Mouse (Mus musculus): ENCODE measurements at regions not wholly inside any gene's neighbourhood (a gene's known extent, or its start where the extent isn't known, plus 50 kb on each side); places are given as distances from the start of the nearest gene placed in this dataset.

GRCm38 (mm10) chr16:73203542-73203941 is 895.4 kb downstream of the Robo1 start:
- TF ChIP-seq CTCF (IDR thresholded peaks at IDR 0.05; ENCODE audit: low read depth) (no peak), EP300 (IDR thresholded peaks at IDR 0.05; ENCODE audit: low read depth) (no peak)

Data from heart, postnatal 0 days (tissue).